Mouse (Mus musculus) thymus, postnatal 0 days (tissue): Measurements from ENCODE around the gene Asdurf. TPM values are rescaled to one million over a fixed set of nuclear protein-coding genes. Genes with fewer than 3 reads are reported as not detected.
"Not testable (repeated sequence)": the region's sequence is repeated elsewhere in the genome, so short reads cannot be mapped to it uniquely, and the experiment has no call there.

Experiments
- DNase-seq: peaks from one replicate; pipeline ENCODE4 v3.0.0-alpha.2; 2015; ENCODE audit warnings: low spot score
- polyA plus RNA-seq: library from polyadenylated mRNA; unstranded; fragments of >200 nt; fragmentation: Nextera tagmentation; extraction: Ambion mirVana; gene quantifications from 2 replicates; pipeline ENCODE4 v1.2.1, GENCODE M21; 2015

The Asdurf gene
- 4.6 and 5.7 TPM in 2 replicates for polyA plus RNA-seq

GRCm38 (mm10) chr1:53352327-53353261, at the start of gene Asdurf, which contains the start of the genes Gm28551 and Asnsd1:
Asdurf (minus strand) TSS chr1:53352619.
Gm28551 (minus strand) TSS chr1:53352667.
Asnsd1 (minus strand) TSS chr1:53352752.
- DNase-seq, result peak; percentile 99

DNA sequence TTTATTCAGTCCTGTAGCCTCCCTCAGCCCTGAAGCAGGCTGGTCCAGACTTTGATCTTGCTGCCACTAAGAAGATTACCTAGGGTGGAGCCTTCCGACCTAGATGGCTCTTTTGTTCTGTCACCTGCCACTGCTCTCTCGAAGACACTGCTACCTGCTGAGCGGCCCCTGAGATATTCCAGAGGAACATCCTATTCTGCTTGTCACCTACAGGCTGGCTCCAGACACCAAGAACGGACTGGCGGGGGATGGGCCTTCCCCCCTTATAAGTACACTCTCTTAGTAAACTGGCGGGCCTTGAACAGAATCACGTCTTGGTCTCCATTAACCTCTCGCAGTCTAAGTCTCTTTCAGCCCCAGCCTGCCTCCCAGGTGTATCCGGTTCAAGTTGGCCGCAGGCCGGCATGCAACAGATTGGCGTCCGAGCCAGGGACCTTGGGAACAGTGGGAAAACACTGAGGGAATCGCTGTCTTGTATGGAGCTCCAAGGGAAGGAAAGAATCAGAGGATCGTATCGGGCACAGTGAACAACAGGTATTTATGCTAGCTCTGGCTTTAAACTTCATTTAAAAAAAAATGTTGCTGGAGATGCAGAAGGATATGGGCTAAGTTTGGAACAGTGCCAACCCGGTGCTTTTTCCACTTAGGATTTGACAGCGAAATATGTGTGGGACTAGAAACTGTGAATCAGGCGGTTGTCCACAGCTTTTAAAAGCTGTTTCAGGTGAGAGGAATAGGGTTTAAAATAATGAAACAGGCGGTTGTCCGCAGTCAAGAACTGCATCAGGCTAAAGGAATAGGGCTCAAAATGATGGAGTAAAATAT, 41.7 kb upstream of the Asdurf start:
- not testable (repeated sequence) for DNase-seq

DNA sequence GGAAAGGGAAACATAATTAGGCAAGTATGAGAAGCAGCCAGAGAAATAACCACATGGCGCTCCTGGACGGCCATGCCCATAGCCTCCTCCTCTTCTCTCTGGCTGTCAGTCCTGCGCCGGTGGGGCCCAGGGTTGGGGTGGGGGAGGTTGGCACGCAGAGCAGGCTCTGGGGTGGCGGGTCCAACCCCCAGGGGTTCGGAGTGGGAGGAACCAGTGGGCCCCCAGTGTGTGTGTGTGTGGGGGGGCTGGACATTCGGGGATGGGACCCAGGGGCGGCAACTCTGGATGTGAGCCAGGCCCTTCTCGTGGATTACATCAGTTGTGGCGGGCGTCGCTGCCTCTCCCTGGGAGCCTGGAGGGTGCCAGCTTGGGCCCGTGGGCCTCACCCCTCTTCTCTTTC, 36.3 kb upstream of the Asdurf start:
- DNase-seq, result no peak

DNA sequence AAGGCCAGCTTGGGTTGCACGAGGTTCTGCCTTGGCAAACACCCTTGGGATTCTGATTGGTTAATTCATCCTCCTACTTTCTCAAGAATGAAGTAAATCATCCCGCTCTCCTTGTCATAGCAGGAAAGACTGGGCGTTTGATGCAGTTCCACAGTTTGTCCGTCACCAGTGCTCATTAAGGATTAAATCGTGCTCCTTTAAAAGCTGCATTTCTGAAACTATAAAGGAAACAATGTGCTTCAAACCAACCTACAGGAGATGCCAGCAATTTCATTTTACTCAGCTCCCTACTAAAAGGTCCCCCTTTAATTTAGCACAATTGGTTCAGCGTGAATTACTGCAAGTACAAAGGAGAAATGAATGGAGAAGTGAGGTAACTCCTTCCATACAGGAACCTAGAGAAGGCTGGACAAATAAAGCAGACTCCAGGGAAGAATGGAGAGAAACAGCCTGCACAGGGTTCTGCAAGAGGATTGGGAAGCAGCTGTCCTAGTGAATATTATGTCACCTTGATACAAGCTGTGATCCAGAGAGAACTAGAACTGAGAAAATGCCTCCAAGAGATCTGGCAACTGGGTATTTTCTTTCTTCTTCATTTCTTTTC, 31.8 kb upstream of the Asdurf start:
- DNase-seq, result no peak

DNA sequence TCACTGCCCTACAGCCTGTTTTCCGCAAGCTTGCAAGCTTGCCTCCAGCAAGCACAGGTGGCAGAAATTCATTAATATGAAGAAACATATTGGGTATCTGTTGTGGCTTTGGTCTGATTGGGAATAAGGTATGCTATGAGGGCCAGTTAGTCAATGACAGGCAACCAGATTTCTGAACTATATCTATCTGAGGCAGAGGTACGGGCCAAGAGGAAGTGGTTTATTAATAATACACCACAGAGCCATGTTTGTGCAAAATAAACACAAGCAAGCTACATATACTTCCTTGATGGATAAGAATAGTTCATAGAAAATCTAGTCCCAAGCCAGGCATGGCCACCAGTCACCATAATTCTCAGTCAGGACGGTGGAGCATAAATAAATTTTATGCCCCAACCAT, 25.3 kb upstream of the Asdurf start:
- DNase-seq, result no peak

DNA sequence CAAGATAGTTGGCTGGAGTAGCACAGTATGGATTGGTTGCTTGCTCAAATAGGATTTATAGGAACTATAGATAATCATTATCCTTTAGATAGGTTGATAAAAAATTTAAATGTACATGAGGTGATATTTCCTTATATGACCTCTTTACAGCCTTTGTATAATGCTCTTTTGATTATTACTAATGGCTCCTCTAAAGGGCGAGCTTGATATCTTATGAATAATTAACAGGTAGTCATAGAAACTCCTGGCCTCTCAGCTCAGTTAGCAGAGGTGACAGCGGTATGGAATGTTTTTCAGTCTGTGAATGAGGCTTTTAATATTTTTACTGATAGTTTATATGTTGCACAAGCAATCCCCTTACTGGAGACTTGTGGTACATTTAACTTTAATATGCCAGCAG, 23.5 kb upstream of the Asdurf start:
- not testable (repeated sequence) for DNase-seq

DNA sequence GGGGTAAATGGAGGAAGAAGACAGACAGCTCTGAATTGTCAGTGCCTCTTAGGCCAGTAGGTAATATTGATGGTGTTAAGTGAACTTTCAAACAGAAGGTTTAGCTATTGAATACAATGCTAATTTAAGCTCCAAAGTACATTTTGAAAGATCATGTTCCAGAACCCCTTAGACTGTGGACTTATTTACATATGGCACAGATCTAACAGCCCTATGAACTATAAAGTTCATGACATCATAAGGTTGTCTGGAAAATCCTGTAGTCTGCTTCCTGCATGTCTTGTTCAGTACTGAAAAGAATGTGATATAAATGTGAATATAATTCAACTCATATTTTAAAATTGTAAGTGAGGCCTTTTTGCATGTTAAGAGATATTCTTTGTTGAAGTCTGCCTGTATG, 6.6 kb upstream of the Asdurf start:
- DNase-seq, result no peak

- no peak for DNase-seq
Observed at GRCm38 (mm10) chr1:53341071-53341470, 11.3 kb downstream of the Asdurf start.

- DNase-seq, result not testable (repeated sequence)
Observed at GRCm38 (mm10) chr1:53337403-53337802, 15.0 kb downstream of the Asdurf start.

- no peak for DNase-seq
Observed at GRCm38 (mm10) chr1:53335465-53335864, 17.0 kb downstream of the Asdurf start.

DNA sequence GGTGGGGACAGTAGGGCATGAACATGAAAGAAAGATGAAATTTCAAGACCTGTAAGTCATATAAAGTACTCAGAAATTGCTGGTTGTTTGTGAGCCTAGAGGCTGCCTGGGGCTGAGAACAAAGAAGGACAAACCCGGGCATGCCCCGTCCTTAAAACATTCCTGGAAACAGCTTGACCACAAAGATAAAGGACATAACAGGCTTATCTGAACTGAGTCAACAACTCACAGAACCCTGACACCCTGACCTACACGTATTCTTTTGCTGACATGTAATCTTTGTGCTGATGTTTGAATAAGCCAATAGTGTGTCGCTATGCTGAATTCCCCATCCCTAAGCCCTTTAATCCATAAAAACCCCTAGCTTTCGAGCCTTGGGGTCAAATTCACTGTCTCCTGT, 18.9 kb downstream of the Asdurf start:
- not testable (repeated sequence) for DNase-seq

- DNase-seq, result no peak
Observed at GRCm38 (mm10) chr1:53324827-53325494, 27.5 kb downstream of the Asdurf start.

- no peak for DNase-seq
Observed at GRCm38 (mm10) chr1:53324277-53324676, 28.1 kb downstream of the Asdurf start.

DNA sequence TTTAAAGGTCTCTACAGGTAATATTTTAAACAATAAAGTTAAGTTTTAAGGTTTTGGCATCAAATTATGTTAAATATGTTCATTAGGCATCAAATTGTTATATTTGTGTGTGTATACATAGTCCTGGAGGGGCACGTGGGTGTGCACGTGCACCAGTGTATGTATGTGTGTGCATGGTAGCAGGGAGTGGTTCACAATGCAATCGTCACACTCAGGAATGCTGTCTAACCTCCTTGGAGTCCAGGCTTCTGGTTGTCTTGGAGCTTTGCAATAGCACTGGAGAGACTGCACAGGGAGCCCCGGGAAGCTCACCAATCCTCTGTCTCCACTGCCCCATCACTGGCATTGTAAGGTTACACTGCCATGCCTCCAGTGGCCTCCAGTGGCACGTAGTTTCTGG, 29.2 kb downstream of the Asdurf start:
- DNase-seq, result no peak

GRCm38 (mm10) chr1:53321662-53322344, 30.6 kb downstream of the Asdurf start:
- no peak for DNase-seq

DNA sequence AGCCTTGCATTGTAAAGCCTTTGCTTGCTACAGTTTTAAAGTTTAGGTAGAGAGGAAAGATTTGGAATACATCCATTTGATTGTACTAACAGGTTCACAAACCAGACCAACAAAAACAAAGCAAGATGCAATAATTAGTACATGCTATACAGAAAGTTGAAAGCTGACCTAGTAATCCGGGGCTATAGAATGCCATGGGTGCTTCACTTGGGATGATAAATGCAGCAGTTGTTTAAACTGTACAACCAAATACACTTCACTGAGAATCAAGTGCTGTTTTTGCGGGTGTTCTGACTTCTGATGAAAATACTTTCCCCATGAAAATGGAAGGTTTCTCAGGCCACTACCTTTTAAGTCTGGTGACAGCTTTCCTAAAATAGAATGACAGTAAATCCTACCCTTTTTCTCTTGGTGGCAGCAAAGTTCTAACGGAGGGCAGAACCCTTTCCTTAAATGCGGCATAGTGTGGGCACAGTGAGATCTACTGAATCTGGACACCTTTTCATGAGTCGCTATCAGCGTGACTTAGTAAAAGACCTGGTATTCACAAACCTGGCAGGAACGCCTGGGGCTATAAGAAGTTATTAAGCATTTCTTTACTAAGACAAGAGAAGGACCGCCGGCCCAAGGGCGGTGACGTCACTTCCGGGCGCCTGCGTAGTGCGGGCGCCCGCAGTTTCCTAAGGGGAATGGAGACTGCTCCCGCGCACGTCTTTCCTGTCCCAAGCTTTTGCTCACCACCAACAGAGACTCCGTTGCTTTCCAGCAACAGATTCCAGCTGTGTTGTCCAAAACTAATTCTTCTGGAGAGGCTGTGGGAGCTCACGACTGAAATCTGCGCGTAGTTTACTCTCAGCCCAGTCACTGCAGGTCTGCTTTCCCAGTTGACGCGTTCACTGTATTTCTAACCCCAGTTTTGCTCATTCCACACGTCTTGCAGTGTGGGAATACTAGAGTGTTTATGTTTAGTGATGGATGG, 39.1 kb downstream of the Asdurf start, which contains the start of gene Osgepl1:
Gene Osgepl1 (plus strand): TSS at position 636 of the 979 bp plus-strand sequence.
- peak; percentile 86 for DNase-seq

- DNase-seq, result no peak
Observed at GRCm38 (mm10) chr1:53300506-53300905, 51.9 kb downstream of the Asdurf start.
